Mouse (Mus musculus) hindbrain, embryonic 14.5 days (tissue): ENCODE measurements around the gene Vav3. TPM values are rescaled to one million over a fixed set of nuclear protein-coding genes. Genes with fewer than 3 reads are reported as not detected.

Source experiments
- ATAC-seq: fragments of 200-750 bp; cut with Nextera tagmentation; 2 replicates; pipeline ENCODE4 v1.8.0; 2017; ENCODE audit warnings: moderate number of reproducible peaks, mild to moderate bottlenecking, moderate TSS enrichment, moderate library complexity; ENCODE audit not compliant: low FRiP score
- DNase-seq: peaks from one replicate; pipeline ENCODE4 v3.0.0-alpha.2; 2015; ENCODE audit warnings: low spot score
- H3K27ac ChIP-seq: fragments of 300-500 bp; sonication (generic); 2 replicates; pipeline ENCODE4 v1.5.1; 2014; ENCODE audit warnings: mild to moderate bottlenecking, moderate library complexity
- H3K27me3 ChIP-seq: fragments of 300-500 bp; sonication (generic); 2 replicates; pipeline ENCODE4 v1.6.1; 2014; ENCODE audit warnings: mild to moderate bottlenecking, low read length, mixed read lengths; ENCODE audit not compliant: control insufficient read depth, insufficient read depth
- H3K36me3 ChIP-seq: fragments of 300-500 bp; sonication (generic); replicated peaks from 2 replicates; pipeline ENCODE4 v1.6.1; 2014; ENCODE audit not compliant: control insufficient read depth, insufficient read depth
- H3K4me1 ChIP-seq: fragments of 300-500 bp; sonication (generic); replicated peaks from 2 replicates; pipeline ENCODE4 v1.6.1; 2014; ENCODE audit warnings: antibody characterized with exemption, low read length, mixed read lengths; ENCODE audit not compliant: control insufficient read depth, insufficient read depth
- H3K4me2 ChIP-seq: fragments of 300-500 bp; sonication (generic); replicated peaks from 2 replicates; pipeline ENCODE4 v1.6.1; 2014; ENCODE audit warnings: mild to moderate bottlenecking, moderate library complexity
- H3K4me3 ChIP-seq: fragments of 300-500 bp; sonication (generic); replicated peaks from 2 replicates; pipeline ENCODE4 v1.5.1; 2014; ENCODE audit warnings: mild to moderate bottlenecking, low read length
- H3K9ac ChIP-seq: fragments of 300-500 bp; sonication (generic); 2 replicates; pipeline ENCODE4 v1.6.1; 2014
- H3K9me3 ChIP-seq: fragments of 300-500 bp; sonication (generic); 2 replicates; pipeline ENCODE4 v1.6.1; 2016; ENCODE audit warnings: low read length; ENCODE audit not compliant: control insufficient read depth
- WGBS: fragments of 180-500 bp; shearing (Covaris S2); extraction: QIAGEN DNeasy Blood & Tissue Kit; methylation state at CpG from one replicate; pipeline ENCODE4 v1.1.7; 2014; 5-methylcytosine and 5-hydroxymethylcytosine counted together
- polyA plus RNA-seq: library from polyadenylated mRNA; unstranded; fragments of >200 nt; fragmentation: Nextera tagmentation; extraction: Ambion mirVana; gene quantifications from 2 replicates; pipeline ENCODE4 v1.2.1, GENCODE M21; 2014

The Vav3 gene
- polyA plus RNA-seq, 1 experiment from 2014 or later = 18.8 TPM

- DNase-seq = no peak
- Histone ChIP-seq H3K27me3 (no peaks in the 10 kb centered on the region), H3K36me3 (no peaks in the 10 kb centered on the region), H3K9ac (no peak overlapping the region), H3K27ac (no peak overlapping the region), H3K4me3 (no peak overlapping the region), H3K9me3 (no peaks in the 10 kb centered on the region), H3K4me2 (no peak overlapping the region), H3K4me1 (no peaks in the 10 kb centered on the region)
- 65% methylated on average over 3 of the region's 3 CpGs for WGBS
- ATAC-seq = no peak
These were observed 28.6 kb upstream of the Vav3 start for GRCm38 (mm10) chr3:109311875-109312274.

GRCm38 (mm10) chr3:109313501-109313900, 27.0 kb upstream of the Vav3 start:
- no peaks in the 10 kb centered on the region for H3K36me3 ChIP-seq
- WGBS = 33% methylated on average over 2 of the region's 2 CpGs

GRCm38 (mm10) chr3:109322225-109322624, 18.2 kb upstream of the Vav3 start:
- Histone ChIP-seq H3K36me3 (no peaks in the 10 kb centered on the region), H3K27ac (no peak overlapping the region), H3K4me2 (no peak overlapping the region), H3K27me3 (no peaks in the 10 kb centered on the region), H3K4me3 (no peak overlapping the region), H3K9me3 (no peaks in the 10 kb centered on the region), H3K4me1 (no peaks in the 10 kb centered on the region), H3K9ac (no peak overlapping the region)
- ATAC-seq (no peak), DNase-seq (no peak)

More at GRCm38 (mm10) chr3:109313501-109313900, 27.0 kb upstream of the Vav3 start:
- Histone ChIP-seq H3K4me2 (no peak overlapping the region), H3K9ac (no peak overlapping the region), H3K27me3 (no peaks in the 10 kb centered on the region), H3K4me3 (no peak overlapping the region), H3K4me1 (no peaks in the 10 kb centered on the region), H3K27ac (no peak overlapping the region), H3K9me3 (no peaks in the 10 kb centered on the region)
- ATAC-seq = no peak
- no peak for DNase-seq

GRCm38 (mm10) chr3:109323447-109324300, 16.8 kb upstream of the Vav3 start:
- ATAC-seq = no peak
- no peaks in the 10 kb centered on the region for H3K27me3 ChIP-seq
- no peaks in the 10 kb centered on the region for H3K36me3 ChIP-seq
- no peak overlapping the region for H3K4me2 ChIP-seq
- H3K27ac ChIP-seq = no peak overlapping the region
- WGBS = 65% methylated on average over 7 of the region's 7 CpGs
- no peaks in the 10 kb centered on the region for H3K4me1 ChIP-seq
- no peak overlapping the region for H3K4me3 ChIP-seq
- no peaks in the 10 kb centered on the region for H3K9me3 ChIP-seq
- DNase-seq = no peak
- no peak overlapping the region for H3K9ac ChIP-seq

GRCm38 (mm10) chr3:109327128-109327527, 13.3 kb upstream of the Vav3 start:
- DNase-seq = no peak
- H3K27ac ChIP-seq = no peak overlapping the region
- H3K4me3 ChIP-seq = no peak overlapping the region
- ATAC-seq = no peak
- H3K27me3 ChIP-seq = no peaks in the 10 kb centered on the region
- H3K36me3 ChIP-seq = no peaks in the 10 kb centered on the region
- H3K4me2 ChIP-seq = no peak overlapping the region
- no peaks in the 10 kb centered on the region for H3K4me1 ChIP-seq
- no peaks in the 10 kb centered on the region for H3K9me3 ChIP-seq
- 57% methylated on average over 3 of the region's 3 CpGs for WGBS
- no peak overlapping the region for H3K9ac ChIP-seq

GRCm38 (mm10) chr3:109332755-109333154, 7.7 kb upstream of the Vav3 start:
- H3K27ac ChIP-seq = no peak overlapping the region
- no peaks in the 10 kb centered on the region for H3K4me1 ChIP-seq
- no peak overlapping the region for H3K4me3 ChIP-seq
- no peaks in the 10 kb centered on the region for H3K27me3 ChIP-seq
- whole genome bisulfite sequencing = 49% methylated on average over 5 of the region's 5 CpGs
- no peak for DNase-seq
- H3K9ac ChIP-seq = no peak overlapping the region
- H3K36me3 ChIP-seq = no peaks in the 10 kb centered on the region
- H3K9me3 ChIP-seq = no peaks in the 10 kb centered on the region
- no peak for ATAC-seq
- no peak overlapping the region for H3K4me2 ChIP-seq

- H3K27ac ChIP-seq = no peak overlapping the region
- no peak overlapping the region for H3K4me2 ChIP-seq
- no peaks in the 10 kb centered on the region for H3K9me3 ChIP-seq
- no peak overlapping the region for H3K4me3 ChIP-seq
- ATAC-seq = no peak
- WGBS = 95% methylated on average over 1 of the region's 1 CpGs
- no peak for DNase-seq
- H3K4me1 ChIP-seq = no peaks in the 10 kb centered on the region
- H3K9ac ChIP-seq = no peak overlapping the region
- no peaks in the 10 kb centered on the region for H3K36me3 ChIP-seq
- H3K27me3 ChIP-seq = no peaks in the 10 kb centered on the region
These were observed 5.0 kb upstream of the Vav3 start for GRCm38 (mm10) chr3:109335470-109335869.

- Histone ChIP-seq H3K4me2 (peak overlapping the region; percentile 91), H3K36me3 (no peaks in the 10 kb centered on the region), H3K9me3 (no peaks in the 10 kb centered on the region), H3K4me3 (peak overlapping the region; percentile 87; the same call in 1 of the 2 replicates), H3K27me3 (no peaks in the 10 kb centered on the region), H3K4me1 (peaks cover 24% of the 10 kb centered on the region; the same call in 1 of the 2 replicates), H3K9ac (no peak overlapping the region), H3K27ac (0 out of 2 replicates have a peak overlapping the region, but pooled peaks have one; percentile 93)
- WGBS = 74% methylated on average over 9 of the region's 9 CpGs
- DNase-seq (no peak), ATAC-seq (no peak)
These were observed 1.2 kb upstream of the Vav3 start for GRCm38 (mm10) chr3:109339290-109339689.

GRCm38 (mm10) chr3:109339941-109340273, 546 bp upstream of the Vav3 start:
- Histone ChIP-seq H3K27me3 (no peaks in the 10 kb centered on the region), H3K9ac (peak overlapping the region; percentile 87), H3K27ac (peak overlapping the region; percentile 93), H3K9me3 (no peaks in the 10 kb centered on the region), H3K4me2 (peak overlapping the region; percentile 91), H3K4me1 (peaks cover 24% of the 10 kb centered on the region; the same call in 1 of the 2 replicates), H3K4me3 (peak overlapping the region; percentile 87), H3K36me3 (no peaks in the 10 kb centered on the region)
- under 1% methylated on average over 9 of the region's 9 CpGs for WGBS
- DNase-seq (peak; percentile 79), ATAC-seq (peak; percentile 57)
